Mouse (Mus musculus) embryonic facial prominence, embryonic 11.5 days (tissue): Measurements from ENCODE around the gene Neurl1a. TPM values are rescaled to one million over a fixed set of nuclear protein-coding genes. Genes with fewer than 3 reads are reported as not detected.

Experiments
- ATAC-seq: fragments of 200-750 bp; cut with Nextera tagmentation; replicated peaks from 2 replicates; pipeline ENCODE4 v1.8.0; 2017; ENCODE audit warnings: low read depth; ENCODE audit not compliant: insufficient number of reproducible peaks, low FRiP score, low TSS enrichment
- DNase-seq: peaks from one replicate; pipeline ENCODE4 v3.0.0-alpha.2; 2015; ENCODE audit warnings: low spot score
- H3K27ac ChIP-seq: fragments of 300-500 bp; sonication (generic); replicated peaks from 2 replicates; pipeline ENCODE4 v1.5.1; 2014; ENCODE audit warnings: mild to moderate bottlenecking, low read depth, low read length, control low read depth
- H3K27me3 ChIP-seq: fragments of 300-500 bp; sonication (generic); 2 replicates; pipeline ENCODE4 v1.6.1; 2014; ENCODE audit warnings: mild to moderate bottlenecking, low read length, moderate library complexity, mixed read lengths; ENCODE audit not compliant: control insufficient read depth, insufficient read depth
- H3K36me3 ChIP-seq: fragments of 300-500 bp; sonication (generic); replicated peaks from 2 replicates; pipeline ENCODE4 v1.6.1; 2014; ENCODE audit warnings: low read depth, mild to moderate bottlenecking, low read length, moderate library complexity, mixed read lengths; ENCODE audit not compliant: control insufficient read depth, insufficient read depth
- H3K4me1 ChIP-seq: fragments of 300-500 bp; sonication (generic); 2 replicates; pipeline ENCODE4 v1.6.1; 2014; ENCODE audit warnings: low read length, mixed read lengths; ENCODE audit not compliant: control insufficient read depth, insufficient read depth
- H3K4me2 ChIP-seq: fragments of 300-500 bp; sonication (generic); 2 replicates; pipeline ENCODE4 v1.6.1; 2014; ENCODE audit warnings: low read depth, mild to moderate bottlenecking, control low read depth, low read length, moderate library complexity
- H3K4me3 ChIP-seq: fragments of 300-500 bp; sonication (generic); 2 replicates; pipeline ENCODE4 v1.5.1; 2014; ENCODE audit warnings: low read depth, low read length, control low read depth
- H3K9ac ChIP-seq: fragments of 300-500 bp; sonication (generic); replicated peaks from 2 replicates; pipeline ENCODE4 v1.6.1; 2014; ENCODE audit warnings: mild to moderate bottlenecking, control low read depth, low read length
- H3K9me3 ChIP-seq: fragments of 300-500 bp; sonication (generic); replicated peaks from 2 replicates; pipeline ENCODE4 v1.6.1; 2016; ENCODE audit warnings: mild to moderate bottlenecking, low read length, inconsistent platforms, mixed read lengths; ENCODE audit not compliant: control insufficient read depth
- WGBS: fragments of 180-500 bp; shearing (Covaris S2); extraction: QIAGEN DNeasy Blood & Tissue Kit; methylation state at CpG from one replicate; pipeline ENCODE4 v1.1.7; 2014; 5-methylcytosine and 5-hydroxymethylcytosine counted together
- polyA plus RNA-seq: library from polyadenylated mRNA; unstranded; fragments of >200 nt; fragmentation: Nextera tagmentation; extraction: Ambion mirVana; gene quantifications from 2 replicates; pipeline ENCODE4 v1.2.1, GENCODE M21; 2014

The Neurl1a gene
- polyA plus RNA-seq, 1 experiment from 2014 or later, result 2.9 TPM

GRCm38 (mm10) chr19:47270520-47270919 lies 91.9 kb downstream of the Neurl1a start:
- Histone ChIP-seq H3K27ac (no peak overlapping the region), H3K4me1 (no peaks in the 10 kb centered on the region), H3K4me3 (no peak overlapping the region), H3K9me3 (no peaks in the 10 kb centered on the region), H3K9ac (no peak overlapping the region), H3K36me3 (peaks cover 17% of the 10 kb centered on the region), H3K4me2 (no peak overlapping the region), H3K27me3 (no peaks in the 10 kb centered on the region)
- no peak for DNase-seq
- no peak for ATAC-seq
- 79% methylated on average over 9 of the region's 9 CpGs for WGBS

DNA sequence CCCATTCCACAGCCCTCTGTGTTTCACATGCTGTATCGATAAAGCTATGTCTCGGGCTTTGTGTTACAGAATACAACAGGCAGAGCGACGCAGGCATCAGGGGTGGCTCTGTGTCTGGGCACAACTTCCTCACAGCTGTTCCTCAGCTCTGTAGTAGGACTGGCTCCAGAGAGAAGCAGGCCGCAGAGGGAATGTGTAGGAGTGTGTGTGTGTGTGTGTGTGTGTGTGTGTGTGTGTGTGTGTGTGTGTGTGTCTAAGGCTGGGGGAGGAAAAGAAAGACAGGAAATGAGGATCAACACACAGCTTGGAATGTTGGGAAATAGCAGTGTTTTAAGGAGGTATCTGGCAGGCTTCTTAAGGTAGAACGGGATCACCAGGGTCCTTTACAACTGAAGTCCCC lies 98.1 kb downstream of the Neurl1a start:
- no peak overlapping the region for H3K9ac ChIP-seq
- WGBS, result 81% methylated on average over 6 of the region's 6 CpGs
- H3K27ac ChIP-seq, result no peak overlapping the region
- peaks cover 18% of the 10 kb centered on the region for H3K36me3 ChIP-seq
- H3K9me3 ChIP-seq, result no peaks in the 10 kb centered on the region
- ATAC-seq (no peak), DNase-seq (no peak)
- H3K4me2 ChIP-seq, result no peak overlapping the region
- H3K27me3 ChIP-seq, result no peaks in the 10 kb centered on the region
- no peaks in the 10 kb centered on the region for H3K4me1 ChIP-seq
- no peak overlapping the region for H3K4me3 ChIP-seq

DNA sequence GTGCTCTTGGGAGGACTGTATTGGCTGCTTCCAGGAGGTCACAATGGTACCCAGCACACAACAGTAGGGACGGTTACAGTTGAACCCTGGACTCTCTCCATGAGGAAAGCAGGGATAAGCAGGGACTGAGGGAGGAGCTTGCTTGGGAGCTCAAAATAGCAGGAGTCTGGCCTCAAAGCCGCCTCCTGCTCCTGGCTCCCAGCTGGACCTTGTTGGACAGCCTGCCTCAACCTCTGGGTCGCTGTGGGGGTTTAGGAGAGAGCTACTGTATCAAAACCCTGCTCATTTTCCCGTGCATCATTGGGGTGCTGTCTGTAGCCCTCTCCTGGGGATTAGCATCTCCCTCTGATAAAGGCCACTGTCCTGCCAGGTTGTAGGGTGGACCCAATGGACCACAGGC lies 100.8 kb downstream of the Neurl1a start:
- Histone ChIP-seq H3K9ac (no peak overlapping the region), H3K27ac (no peak overlapping the region), H3K9me3 (no peaks in the 10 kb centered on the region), H3K4me2 (no peak overlapping the region), H3K36me3 (peaks cover 10% of the 10 kb centered on the region), H3K4me1 (no peaks in the 10 kb centered on the region), H3K4me3 (no peak overlapping the region), H3K27me3 (no peaks in the 10 kb centered on the region)
- 85% methylated on average over 4 of the region's 4 CpGs for WGBS
- no peak for DNase-seq
- no peak for ATAC-seq

DNA sequence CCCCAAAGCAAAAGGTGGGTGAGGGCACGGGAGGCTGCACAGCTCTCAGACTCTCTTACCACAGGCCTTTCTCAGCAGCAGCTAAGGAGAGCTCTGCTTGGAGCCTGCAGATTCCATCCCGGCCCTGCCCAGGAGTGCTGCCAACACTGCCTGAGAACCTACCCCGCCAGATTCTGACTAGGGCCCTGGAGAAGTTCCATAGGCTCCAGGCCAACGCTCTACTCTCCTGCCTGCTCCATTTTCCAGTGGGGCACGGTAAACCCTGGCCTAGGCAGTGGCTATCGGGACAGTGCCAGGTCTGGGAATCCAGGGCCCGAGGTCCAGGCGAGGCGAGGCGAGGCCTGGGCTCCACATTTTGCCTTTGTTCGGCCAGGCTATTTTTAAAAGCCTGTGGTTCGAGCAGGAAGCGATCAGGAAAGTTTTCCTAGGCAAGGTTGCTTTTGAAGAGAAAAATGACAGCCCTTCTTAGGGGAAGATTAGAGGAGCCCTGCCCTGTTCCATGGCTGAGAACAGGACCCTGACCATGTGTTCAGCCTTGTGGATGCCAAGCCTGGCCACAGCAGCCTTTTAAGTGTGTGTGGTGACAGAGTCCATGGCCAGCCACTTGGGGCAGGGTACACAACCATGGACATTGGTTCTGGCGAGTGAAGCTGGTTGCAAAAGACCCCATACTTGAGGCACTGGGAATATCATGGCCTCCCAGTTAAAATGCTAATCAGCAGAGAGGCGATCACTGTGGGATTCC lies 101.3 kb downstream of the Neurl1a start:
- H3K27me3 ChIP-seq, result no peaks in the 10 kb centered on the region
- no peak for ATAC-seq
- no peak overlapping the region for H3K9ac ChIP-seq
- DNase-seq, result no peak
- H3K4me2 ChIP-seq, result no peak overlapping the region
- no peaks in the 10 kb centered on the region for H3K9me3 ChIP-seq
- H3K4me3 ChIP-seq, result no peak overlapping the region
- no peaks in the 10 kb centered on the region for H3K4me1 ChIP-seq
- 85% methylated on average over 15 of the region's 15 CpGs for WGBS
- peaks cover 10% of the 10 kb centered on the region for H3K36me3 ChIP-seq
- H3K27ac ChIP-seq, result no peak overlapping the region

DNA sequence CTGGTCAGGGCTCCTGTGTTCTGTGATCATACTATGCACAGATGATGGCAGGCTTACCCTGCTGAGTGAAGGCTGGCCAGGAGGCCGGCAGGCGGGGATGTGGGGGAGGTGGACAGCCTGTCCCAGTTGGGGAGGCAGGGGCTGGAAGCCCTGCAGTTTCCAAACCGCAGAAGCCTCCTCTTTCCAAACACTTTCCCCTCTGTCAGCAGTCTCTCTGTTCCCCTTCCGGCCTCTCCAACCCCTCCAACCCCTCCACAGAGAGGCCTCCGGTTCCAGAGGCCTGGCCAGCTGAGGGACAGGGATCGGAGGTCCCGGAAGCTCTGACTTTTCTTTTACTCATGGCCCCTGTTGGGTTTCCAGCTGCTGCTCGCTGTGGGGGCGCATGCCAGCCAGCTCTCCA lies 102.3 kb downstream of the Neurl1a start:
- H3K9me3 ChIP-seq, result no peaks in the 10 kb centered on the region
- no peak overlapping the region for H3K27ac ChIP-seq
- no peak overlapping the region for H3K4me2 ChIP-seq
- H3K4me1 ChIP-seq, result no peaks in the 10 kb centered on the region
- ATAC-seq, result no peak
- peaks cover 10% of the 10 kb centered on the region for H3K36me3 ChIP-seq
- DNase-seq, result no peak
- no peak overlapping the region for H3K4me3 ChIP-seq
- no peak overlapping the region for H3K9ac ChIP-seq
- 77% methylated on average over 9 of the region's 9 CpGs for WGBS
- no peaks in the 10 kb centered on the region for H3K27me3 ChIP-seq

DNA sequence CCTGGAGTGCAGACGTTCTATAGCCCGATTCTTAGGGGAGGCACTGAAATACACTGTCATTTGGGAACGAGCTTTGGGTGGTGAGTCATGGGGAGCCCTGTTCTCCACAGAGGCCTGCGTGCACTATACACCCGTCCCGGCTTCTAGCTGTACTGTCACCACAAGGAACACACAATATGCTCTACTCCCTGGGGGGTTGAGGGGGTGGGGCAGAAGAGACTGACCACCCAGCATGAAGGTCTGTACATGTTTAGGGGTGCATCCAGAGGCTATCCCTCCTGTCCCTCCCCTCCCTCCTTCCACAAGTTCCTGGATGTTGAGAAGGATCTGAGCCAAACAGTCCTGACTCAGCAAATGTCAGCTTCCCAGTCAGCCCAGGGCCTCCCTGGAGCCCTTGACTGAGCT lies 103.4 kb downstream of the Neurl1a start:
- DNase-seq (no peak), ATAC-seq (no peak)
- WGBS, result 87% methylated on average over 6 of the region's 6 CpGs
- Histone ChIP-seq H3K4me2 (no peak overlapping the region), H3K4me3 (no peak overlapping the region), H3K27me3 (no peaks in the 10 kb centered on the region), H3K36me3 (peaks cover 2% of the 10 kb centered on the region; the same call in 1 of the 2 replicates), H3K9me3 (no peaks in the 10 kb centered on the region), H3K9ac (no peak overlapping the region), H3K27ac (no peak overlapping the region), H3K4me1 (no peaks in the 10 kb centered on the region)

- Histone ChIP-seq H3K4me1 (no peaks in the 10 kb centered on the region), H3K9ac (no peak overlapping the region), H3K27me3 (no peaks in the 10 kb centered on the region), H3K4me3 (no peak overlapping the region), H3K4me2 (no peak overlapping the region), H3K36me3 (peaks cover 2% of the 10 kb centered on the region; the same call in 1 of the 2 replicates), H3K27ac (no peak overlapping the region), H3K9me3 (no peaks in the 10 kb centered on the region)
- WGBS, result 97% methylated on average over 17 of the region's 17 CpGs
- ATAC-seq (no peak), DNase-seq (no peak)
Measured at GRCm38 (mm10) chr19:47282688-47283215, 104.1 kb downstream of the Neurl1a start.

GRCm38 (mm10) chr19:47285581-47285980 lies 107.0 kb downstream of the Neurl1a start:
- Histone ChIP-seq H3K4me3 (no peak overlapping the region), H3K36me3 (peaks cover 2% of the 10 kb centered on the region; the same call in 1 of the 2 replicates)

More at GRCm38 (mm10) chr19:47285581-47285980, 107.0 kb downstream of the Neurl1a start:
- DNase-seq, result no peak
- Histone ChIP-seq H3K4me2 (no peak overlapping the region), H3K27ac (no peak overlapping the region), H3K9ac (no peak overlapping the region), H3K9me3 (no peaks in the 10 kb centered on the region), H3K27me3 (no peaks in the 10 kb centered on the region), H3K4me1 (no peaks in the 10 kb centered on the region)
- 83% methylated on average over 6 of the region's 6 CpGs for WGBS
- ATAC-seq, result no peak
